Mouse (Mus musculus) CH12.LX (cell line): Measurements from ENCODE around the gene Acsl6. TPM values are rescaled to one million over a fixed set of nuclear protein-coding genes. Genes with fewer than 3 reads are reported as not detected.

Source experiments
- DNase-seq: peaks from one replicate; pipeline ENCODE4 v3.0.0-alpha.2; 2013; ENCODE audit errors: extremely low read depth
- H3K27ac ChIP-seq: 2 replicates; pipeline ENCODE4 v1.5.1; 2012; ENCODE audit warnings: low read depth, mild to moderate bottlenecking, control low read depth, moderate library complexity; ENCODE audit not compliant: insufficient read depth
- H3K27me3 ChIP-seq: replicated peaks from 2 replicates; pipeline ENCODE3; 2012; ENCODE audit warnings: inconsistent platforms
- H3K36me3 ChIP-seq, 2 experiments: replicated peaks in 1 of 2; 2 replicates each; pipeline versions ENCODE3 to v1.6.1; 2012; ENCODE audit warnings: inconsistent platforms in 1 of 2, low read length in 1 of 2, mild to moderate bottlenecking in 1 of 2, mixed read lengths in 1 of 2, moderate library complexity in 1 of 2; ENCODE audit not compliant: control insufficient read depth in 1 of 2, insufficient read depth in 1 of 2
- H3K4me1 ChIP-seq, 2 experiments: 2 replicates each; pipeline ENCODE4 v1.6.1; 2012; ENCODE audit warnings: inconsistent platforms in 1 of 2, moderate library complexity in 1 of 2; ENCODE audit not compliant: insufficient read depth in 2 of 2, control insufficient read depth in 1 of 2
- H3K4me2 ChIP-seq: 2 replicates; pipeline ENCODE4 v1.6.1; 2012; ENCODE audit warnings: low read depth, mild to moderate bottlenecking, control low read depth; ENCODE audit not compliant: poor library complexity, insufficient read depth, severe bottlenecking
- H3K4me3 ChIP-seq, 3 experiments: fragments of 150-350 bp in 1 of 3; sonication (generic) in 1 of 3; replicated peaks in 1 of 3; 2 replicates each; pipeline versions ENCODE3 to v1.5.1; 2011 to 2012; ENCODE audit warnings: low read depth in 2 of 3, low read length in 2 of 3, mild to moderate bottlenecking in 2 of 3, moderate library complexity in 2 of 3, control low read depth in 1 of 3, improper control_type of control experiment in 1 of 3, inconsistent platforms in 1 of 3, mixed read lengths in 1 of 3; ENCODE audit not compliant: poor library complexity in 1 of 3
- H3K79me2 ChIP-seq: replicated peaks from 2 replicates; pipeline ENCODE4 v1.6.1; 2012; ENCODE audit warnings: mild to moderate bottlenecking, moderate library complexity; ENCODE audit not compliant: control insufficient read depth, poor library complexity, insufficient read depth, severe bottlenecking; ENCODE audit errors: extremely low read depth
- H3K9ac ChIP-seq: 2 replicates; pipeline ENCODE4 v1.6.1; 2012; ENCODE audit warnings: low read depth, mild to moderate bottlenecking, control low read depth, moderate library complexity; ENCODE audit not compliant: insufficient read depth
- H3K9me3 ChIP-seq: replicated peaks from 2 replicates; pipeline ENCODE3; 2012; ENCODE audit warnings: low read length, inconsistent platforms, mixed read lengths
- CHD1 ChIP-seq: IDR thresholded peaks from 2 replicates; pipeline ENCODE4 v1.6.1; 2012; ENCODE audit warnings: low read depth, low read length, improper control_type of control experiment, inconsistent platforms
- CHD2 ChIP-seq: IDR thresholded peaks from 2 replicates; pipeline ENCODE4 v1.6.1; 2011; ENCODE audit warnings: low read length, improper control_type of control experiment
- E2F4 ChIP-seq: IDR thresholded peaks from 2 replicates; pipeline ENCODE4 v1.6.1; 2011; ENCODE audit warnings: low read depth, low read length, improper control_type of control experiment; ENCODE audit not compliant: insufficient replicate concordance
- EP300 ChIP-seq: IDR thresholded peaks from 2 replicates; pipeline ENCODE4 v1.6.1; 2011; ENCODE audit warnings: low read length, improper control_type of control experiment
- GABPA ChIP-seq: IDR thresholded peaks from 2 replicates; pipeline ENCODE4 v1.6.1; 2012; ENCODE audit warnings: low read depth, low read length, improper control_type of control experiment, inconsistent platforms; ENCODE audit not compliant: insufficient replicate concordance
- HCFC1 ChIP-seq: IDR thresholded peaks from 2 replicates; pipeline ENCODE4 v1.6.1; 2012; ENCODE audit warnings: low read depth, mild to moderate bottlenecking, inconsistent platforms, low read length, improper control_type of control experiment
- JUN ChIP-seq: IDR thresholded peaks from 2 replicates; pipeline ENCODE4 v1.6.1; 2011; ENCODE audit warnings: low read depth, mild to moderate bottlenecking, low read length, improper control_type of control experiment, moderate library complexity; ENCODE audit not compliant: insufficient read depth
- JUND ChIP-seq: conservative IDR thresholded peaks from 2 replicates; pipeline ENCODE4 v1.6.1; 2011; ENCODE audit warnings: low read depth, low read length, improper control_type of control experiment
- KAT2A ChIP-seq: IDR thresholded peaks from 2 replicates; pipeline ENCODE4 v1.6.1; 2012; ENCODE audit warnings: low read length, improper control_type of control experiment, inconsistent platforms; ENCODE audit not compliant: insufficient replicate concordance
- MAZ ChIP-seq: IDR thresholded peaks from 2 replicates; pipeline ENCODE4 v1.6.1; 2012; ENCODE audit warnings: low read depth, mild to moderate bottlenecking, inconsistent platforms, low read length, improper control_type of control experiment, moderate library complexity
- MXI1 ChIP-seq: IDR thresholded peaks from 2 replicates; pipeline ENCODE4 v1.6.1; 2011; ENCODE audit warnings: mild to moderate bottlenecking, low read depth, low read length, improper control_type of control experiment
- NELFE ChIP-seq: IDR thresholded peaks from 2 replicates; pipeline ENCODE4 v1.6.1; 2011; ENCODE audit warnings: low read depth, low read length, improper control_type of control experiment
- POLR2A ChIP-seq: IDR thresholded peaks from 2 replicates; pipeline ENCODE4 v1.6.1; 2011; ENCODE audit warnings: low read depth, mild to moderate bottlenecking, improper control_type of control experiment, low read length
- RCOR1 ChIP-seq: conservative IDR thresholded peaks from 2 replicates; pipeline ENCODE4 v1.6.1; 2012; ENCODE audit warnings: low read depth, mild to moderate bottlenecking, inconsistent platforms, low read length, improper control_type of control experiment
- SIN3A ChIP-seq: IDR thresholded peaks from 2 replicates; pipeline ENCODE4 v1.6.1; 2012; ENCODE audit warnings: low read length, improper control_type of control experiment, inconsistent platforms
- SMC3 ChIP-seq: IDR thresholded peaks from 2 replicates; pipeline ENCODE4 v1.6.1; 2011; ENCODE audit warnings: low read depth, low read length, improper control_type of control experiment
- TBP ChIP-seq: conservative IDR thresholded peaks from 2 replicates; pipeline ENCODE4 v1.6.1; 2011; ENCODE audit warnings: low read depth, low read length, improper control_type of control experiment
- TCF12 ChIP-seq: IDR thresholded peaks from 2 replicates; pipeline ENCODE4 v1.6.1; 2014; ENCODE audit warnings: low read depth, mild to moderate bottlenecking, inconsistent platforms, low read length, improper control_type of control experiment
- UBTF ChIP-seq: IDR thresholded peaks from 2 replicates; pipeline ENCODE4 v1.6.1; 2012; ENCODE audit warnings: low read depth, mild to moderate bottlenecking, inconsistent platforms, low read length, improper control_type of control experiment, moderate library complexity
- ZKSCAN1 ChIP-seq: IDR thresholded peaks from 2 replicates; pipeline ENCODE4 v1.6.1; 2012; ENCODE audit warnings: low read depth, inconsistent platforms, low read length, improper control_type of control experiment, borderline replicate concordance
- ZMIZ1 ChIP-seq: IDR thresholded peaks from 2 replicates; pipeline ENCODE4 v1.6.1; 2012; ENCODE audit warnings: low read depth, mild to moderate bottlenecking, inconsistent platforms, low read length, improper control_type of control experiment
- dilution Hi-C: fragments of 300-500 bp; cut with MboI; formaldehyde crosslinking; loops from 2 replicates; pipeline ENCODE4 v1.14.3; 2020; ENCODE audit warnings: low sequenced_read_pairs; ENCODE audit not compliant: extremely low pct_unique_long_range_greater_than_20kb, extremely low pct_ligation_motif_present
- in situ Hi-C: fragments of 300-500 bp; cut with MboI; formaldehyde crosslinking; loops from 3 replicates; pipeline ENCODE4 v1.14.3; 2019; ENCODE audit warnings: low sequenced_read_pairs, low pct_ligation_motif_present, low pct_unique_long_range_greater_than_20kb, mixed read lengths
- polyA plus RNA-seq: library from polyadenylated mRNA; unstranded; fragments of >175 nt; gene quantifications from 2 replicates; pipeline ENCODE4 v1.2.1, GENCODE M21; 2012; ENCODE audit warnings: low read depth; ENCODE audit not compliant: insufficient read length
- total RNA-seq, 2 experiments: library from RNA; depleted of rRNA; stranded (reverse); fragments of 300-350 nt in 1 of 2; fragments of >200 nt in 1 of 2; gene quantifications; 2 replicates each; pipeline ENCODE4 v1.2.3; 2012 to 2014

Gene Acsl6
- total and polyA plus RNA-seq, 3 experiments, result 74.1 to 222 (median 96.9) TPM

DNA sequence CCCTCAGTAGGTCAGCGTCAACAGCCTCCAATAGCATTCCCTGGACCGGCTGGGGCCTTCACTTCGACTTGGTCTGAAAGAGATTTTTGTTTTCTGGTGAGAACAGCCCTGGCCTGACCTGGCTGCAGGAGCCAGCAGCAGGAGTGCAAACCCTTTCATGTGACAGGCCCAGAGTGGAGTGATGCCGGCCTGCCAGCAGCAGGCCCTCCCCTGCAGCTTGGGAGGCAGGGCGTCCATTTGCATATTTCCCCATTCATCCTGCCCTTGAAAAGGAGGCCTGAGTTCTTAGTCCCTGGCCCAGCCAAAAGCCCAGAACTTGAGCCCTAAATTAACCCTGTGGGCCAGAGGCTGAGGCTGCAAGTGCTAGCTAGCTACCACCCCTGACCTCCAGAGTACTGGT, 8.4 kb downstream of the Acsl6 start (continued):
- TF ChIP-seq GABPA, result no peak
- TF ChIP-seq RCOR1, result no peak
- TF ChIP-seq SMC3, result no peak

DNA sequence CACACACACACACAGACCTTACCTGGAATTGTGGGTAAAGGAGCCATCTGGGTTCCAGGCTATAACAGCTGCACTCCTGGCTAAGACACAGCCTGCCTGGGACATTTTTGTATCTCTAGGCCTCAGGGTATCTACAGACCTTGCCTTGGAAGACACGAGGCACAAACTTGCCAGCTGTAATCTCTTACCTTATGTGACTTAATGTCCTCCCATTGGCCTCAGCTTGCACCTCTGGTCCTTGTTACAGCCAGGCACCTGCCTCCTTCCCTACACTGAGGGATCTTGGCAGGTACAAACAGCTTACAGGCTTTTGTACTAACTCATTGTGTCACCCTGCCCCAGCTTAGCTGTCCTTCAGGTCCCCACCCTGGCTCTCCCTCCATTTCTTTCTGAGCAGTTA, 9.0 kb downstream of the Acsl6 start:
- Histone ChIP-seq H3K36me3 (peaks cover 7 to 78% of the 10 kb centered on the region in 2 experiments), H3K27me3 (no peaks in the 10 kb centered on the region), H3K4me3 (no peak overlapping the region), H3K9me3 (no peaks in the 10 kb centered on the region), H3K4me2 (no peak overlapping the region), H3K79me2 (peaks cover 22% of the 10 kb centered on the region), H3K9ac (no peak overlapping the region), H3K27ac (no peak overlapping the region), H3K4me1 (peaks cover 31 to 94% of the 10 kb centered on the region in 2 experiments)
- no peak for TF ChIP-seq JUND
- no peak for TF ChIP-seq UBTF
- TF ChIP-seq E2F4, result no peak
- no peak for TF ChIP-seq NELFE
- TF ChIP-seq CHD1, result no peak
- no peak for TF ChIP-seq MXI1
- TF ChIP-seq GABPA, result no peak
- no peak for TF ChIP-seq JUN
- TF ChIP-seq SIN3A, result no peak
- TF ChIP-seq SMC3, result no peak
- no peak for TF ChIP-seq MAZ
- no peak for TF ChIP-seq EP300
- in situ Hi-C loops, result loop anchor here (10.0 to 25.0 kb wide), 2 partner anchors 350 to 552 kb away; partner anchors contain the start of genes Hint1 and Lyrm7
- dilution Hi-C loops, result no loop called here
- DNase-seq, result no peak

DNA sequence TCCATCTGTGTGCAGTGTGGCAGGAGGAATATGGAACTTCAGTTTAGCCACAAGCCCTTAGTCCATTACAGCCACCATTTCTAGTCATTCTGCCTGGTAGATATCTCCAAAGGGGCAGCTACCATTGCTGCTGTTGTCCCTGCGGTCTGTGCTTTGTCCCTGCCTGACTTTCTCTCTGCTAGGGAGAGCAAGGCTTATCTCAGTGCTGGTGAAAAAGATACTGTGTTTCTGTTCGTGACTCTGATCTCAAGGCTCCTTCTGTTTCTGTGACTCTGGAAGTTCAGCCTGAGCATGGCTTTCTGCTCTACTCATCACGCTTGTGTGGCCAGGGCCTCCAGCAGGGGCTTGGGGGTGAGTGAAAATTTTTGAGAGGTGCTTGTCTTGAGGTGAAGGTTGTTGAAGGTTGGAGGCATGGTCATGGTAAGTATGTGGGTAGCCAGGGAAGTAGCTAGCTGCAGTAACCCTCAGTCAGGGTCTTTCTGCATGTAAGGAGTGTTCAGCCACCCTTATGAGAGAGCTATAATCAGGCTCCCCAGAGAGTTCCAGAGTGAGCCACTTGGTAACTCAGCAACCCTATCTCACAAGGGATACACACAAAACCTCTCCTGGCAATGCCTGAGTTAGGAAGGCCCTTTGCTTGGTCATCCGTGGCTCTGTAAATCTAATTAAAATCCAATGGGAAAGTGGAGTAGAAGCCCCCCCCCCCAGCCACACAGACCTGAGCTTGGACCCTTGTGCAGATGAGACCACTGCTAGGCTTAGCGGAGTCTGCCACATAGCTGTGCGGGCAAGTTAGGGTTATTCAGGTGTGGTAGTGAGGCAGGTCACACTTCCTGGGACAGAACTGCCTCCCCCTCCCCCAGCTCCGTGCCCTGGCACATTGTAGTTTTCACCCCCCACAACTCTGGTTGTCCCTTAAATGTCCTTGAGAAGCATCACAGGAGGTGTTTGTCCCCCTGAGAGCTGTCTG, 10.1 kb downstream of the Acsl6 start:
- Histone ChIP-seq H3K36me3 (peaks cover 7 to 76% of the 10 kb centered on the region in 2 experiments), H3K4me1 (peaks cover 31 to 89% of the 10 kb centered on the region in 2 experiments), H3K9ac (no peak overlapping the region), H3K4me2 (no peak overlapping the region), H3K27ac (no peak overlapping the region), H3K27me3 (no peaks in the 10 kb centered on the region), H3K4me3 (no peak overlapping the region), H3K9me3 (no peaks in the 10 kb centered on the region), H3K79me2 (peaks cover 12% of the 10 kb centered on the region)
- no peak for TF ChIP-seq RCOR1
- TF ChIP-seq TCF12, result no peak
- TF ChIP-seq CHD2, result no peak
- TF ChIP-seq ZKSCAN1, result no peak
- no peak for TF ChIP-seq KAT2A
- TF ChIP-seq E2F4, result no peak
- no peak for TF ChIP-seq UBTF
- no peak for TF ChIP-seq CHD1
- no peak for TF ChIP-seq JUN
- TF ChIP-seq ZMIZ1, result no peak
- TF ChIP-seq TBP, result no peak
- TF ChIP-seq JUND, result no peak
- no peak for TF ChIP-seq HCFC1
- no peak for TF ChIP-seq POLR2A
- DNase-seq, result no peak
- dilution Hi-C loops, result no loop called here
- in situ Hi-C loops, result loop anchor here (10.0 to 25.0 kb wide), 2 partner anchors 349 to 551 kb away; partner anchors contain the start of genes Hint1 and Lyrm7
